Mouse (Mus musculus) R1 (cell line): ENCODE measurements around the gene Terf2ip.

Experiments
- DNase-seq: peaks from one replicate; pipeline ENCODE4 v3.0.0-alpha.2; 2018; ENCODE audit warnings: low read depth, low spot score

Terf2ip gene

DNA sequence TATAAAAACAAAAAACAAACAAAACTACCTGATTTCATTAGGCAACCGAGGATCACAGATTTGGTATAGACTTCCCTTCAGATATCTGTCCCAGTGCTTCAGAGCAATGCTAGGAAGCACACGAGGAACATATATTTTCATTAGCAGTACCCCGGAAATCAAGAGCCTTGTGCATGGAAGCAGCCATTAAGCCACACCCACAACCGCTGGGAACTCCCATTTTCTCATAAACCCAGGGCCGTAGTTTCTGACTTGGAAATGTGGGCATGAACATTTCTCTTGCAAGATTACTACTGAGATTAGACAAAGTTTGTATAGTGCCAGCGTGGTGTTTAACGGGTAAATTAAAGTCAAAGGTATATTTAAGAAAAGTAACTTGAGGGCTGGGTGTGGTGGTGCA, 1.6 kb upstream of the Terf2ip start:
- peak; percentile 67 for DNase-seq

DNA sequence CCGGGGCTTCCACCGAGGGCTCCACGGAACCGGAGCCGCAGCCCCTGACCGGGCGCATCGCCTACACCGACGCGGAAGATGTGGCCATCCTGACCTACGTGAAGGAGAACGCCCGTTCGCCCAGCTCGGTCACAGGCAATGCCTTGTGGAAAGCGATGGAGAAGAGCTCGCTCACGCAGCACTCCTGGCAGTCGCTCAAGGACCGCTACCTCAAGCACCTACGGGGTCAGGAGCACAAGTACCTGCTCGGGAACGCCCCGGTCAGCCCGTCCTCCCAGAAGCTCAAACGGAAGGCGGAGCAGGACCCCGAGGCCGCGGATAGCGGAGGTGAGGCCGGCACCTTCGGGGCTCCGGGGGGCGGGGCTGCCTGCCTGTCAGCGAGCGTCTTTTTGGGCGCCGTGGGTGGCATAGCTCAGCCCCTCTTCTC, 631 bp downstream of the Terf2ip start:
- DNase-seq = peak; percentile 40

DNA sequence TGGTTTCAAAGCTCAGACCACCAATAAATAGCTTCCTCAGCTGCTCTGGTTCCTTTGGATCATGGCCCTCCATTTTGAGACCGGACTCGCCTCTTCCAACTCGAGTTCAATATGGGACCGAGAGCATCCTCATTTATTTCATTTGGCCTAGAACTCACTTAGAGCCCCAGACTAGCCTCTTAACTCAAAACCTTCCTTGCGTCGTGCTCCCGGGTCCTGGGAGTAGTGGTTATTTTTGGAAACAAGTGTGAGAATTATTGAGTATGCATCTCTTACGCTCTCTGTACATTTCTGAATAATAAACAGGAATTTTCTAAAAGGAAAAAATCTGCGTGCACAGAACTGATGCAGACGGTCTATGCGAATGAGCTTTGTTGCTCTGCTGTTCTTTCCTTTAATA, 3.7 kb downstream of the Terf2ip start, which contains the start of gene Gm6793:
TSS of gene Gm6793 (minus strand) at position 101 of the 400 bp plus-strand sequence.
- DNase-seq = no peak

DNA sequence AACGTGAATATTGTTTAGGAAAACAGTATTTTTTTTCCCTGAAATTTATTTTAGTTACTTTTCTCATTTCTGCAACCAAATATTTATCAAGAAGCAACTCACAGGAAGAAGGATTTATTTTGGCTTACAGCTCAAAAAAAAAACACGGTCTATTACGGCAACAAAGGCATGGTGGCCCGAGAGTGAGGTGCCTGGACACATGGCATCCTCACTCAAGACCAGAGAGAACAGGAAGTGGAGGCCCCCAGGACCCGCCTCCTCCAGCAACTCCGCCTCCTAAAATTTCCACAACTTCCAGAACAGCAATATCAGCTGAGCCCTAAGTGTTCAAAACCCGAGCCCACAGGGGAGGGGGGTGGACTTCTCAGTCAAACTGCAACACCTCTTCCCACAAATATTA, 18.3 kb downstream of the Terf2ip start:
- no peak for DNase-seq

DNA sequence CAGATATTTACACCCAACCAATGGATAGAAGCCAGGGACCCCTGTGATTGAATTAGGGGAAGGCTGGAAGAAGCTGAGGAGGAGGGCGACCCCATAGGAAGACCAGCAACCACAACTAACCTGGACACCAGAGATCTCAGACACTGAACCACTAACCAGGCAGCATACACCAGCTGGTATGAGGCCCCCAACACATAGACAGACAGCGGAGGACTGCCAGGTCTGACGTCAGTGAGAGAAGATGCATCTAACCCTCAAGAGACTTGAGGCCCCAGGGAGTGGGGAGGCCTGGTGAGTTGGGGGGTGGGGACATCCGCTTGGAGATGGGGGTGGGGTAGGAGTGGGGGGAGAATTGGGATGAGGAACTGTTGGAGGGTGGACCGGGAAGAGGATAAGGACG, 19.5 kb downstream of the Terf2ip start:
- DNase-seq = no peak

GRCm38 (mm10) chr8:112033071-112033470, 21.9 kb downstream of the Terf2ip start:
- peak; percentile 97 for DNase-seq

DNA sequence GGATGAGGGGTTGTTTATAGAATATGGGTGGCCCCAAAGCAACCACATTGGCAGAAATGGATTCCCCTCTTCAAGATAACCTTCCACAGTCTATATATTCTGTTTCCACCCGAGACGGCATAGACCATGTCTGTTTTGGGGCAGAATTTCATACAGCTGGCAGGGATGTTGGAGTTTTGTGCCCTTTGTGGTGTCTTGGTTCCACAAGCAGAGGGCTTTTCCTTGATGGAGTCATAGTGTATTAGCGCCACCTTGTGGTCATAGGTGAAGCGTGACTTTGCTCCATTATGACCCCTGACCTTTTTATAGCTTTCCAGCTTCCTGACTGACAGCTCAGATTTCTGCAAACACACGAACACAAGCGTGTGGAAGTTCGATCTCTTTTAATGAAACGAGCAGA, 23.4 kb downstream of the Terf2ip start:
- peak; percentile 89 for DNase-seq

DNA sequence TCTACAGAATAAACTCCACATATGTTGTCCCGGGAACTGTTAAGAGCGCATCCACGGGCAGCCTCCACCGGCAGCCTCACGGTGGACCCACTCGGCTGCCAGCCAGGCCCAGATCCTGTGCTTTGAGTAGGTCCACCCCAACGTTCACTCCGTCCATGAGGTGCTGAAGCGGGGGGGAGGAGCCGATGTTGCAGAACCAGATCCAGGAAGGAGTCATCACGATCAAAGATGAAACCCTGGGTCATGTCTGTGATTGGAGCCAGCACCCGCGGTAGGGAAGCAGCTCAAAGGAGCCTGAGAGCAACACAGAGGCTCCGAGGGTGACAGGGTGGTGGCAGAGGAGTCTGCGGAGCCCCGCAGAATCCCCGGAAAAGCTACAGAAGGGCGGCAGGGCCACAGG, 26.3 kb downstream of the Terf2ip start:
- DNase-seq = peak; percentile 55

- peak; percentile 62 for DNase-seq
These were observed 34.0 kb downstream of the Terf2ip start for GRCm38 (mm10) chr8:112045182-112045581.

GRCm38 (mm10) chr8:112045896-112046295, 34.7 kb downstream of the Terf2ip start:
- peak; percentile 88 for DNase-seq

- no peak for DNase-seq
These were observed 37.1 kb downstream of the Terf2ip start for GRCm38 (mm10) chr8:112048293-112048692.

GRCm38 (mm10) chr8:112049984-112050383, 38.8 kb downstream of the Terf2ip start:
- peak; percentile 79 for DNase-seq

DNA sequence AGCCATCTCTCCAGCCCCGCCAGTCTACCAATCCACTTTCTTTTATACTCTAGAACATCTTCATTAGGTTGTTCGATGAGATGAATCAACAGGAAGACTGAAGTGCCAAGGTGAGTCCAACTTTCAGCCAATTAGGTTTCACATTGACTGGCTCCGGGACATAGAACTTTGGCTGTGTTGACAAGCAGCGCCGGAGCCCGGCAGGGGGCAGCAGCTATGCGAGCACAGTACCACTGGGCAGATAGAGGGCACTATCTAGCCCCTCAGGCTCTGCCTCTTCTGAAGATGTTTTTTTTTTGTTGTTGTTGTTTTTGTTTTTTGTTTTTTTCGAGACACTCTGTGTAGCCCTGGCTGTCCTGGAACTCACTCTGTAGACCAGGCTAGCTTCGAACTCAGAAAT, 40.3 kb downstream of the Terf2ip start:
- peak; percentile 54 for DNase-seq

- DNase-seq = no peak
These were observed 43.3 kb downstream of the Terf2ip start for GRCm38 (mm10) chr8:112054456-112054855.

GRCm38 (mm10) chr8:112061372-112061771, 50.2 kb downstream of the Terf2ip start:
- peak; percentile 75 for DNase-seq
